Comparison of ENCODE assay signal across 26 mouse cellular contexts in genomic region chr1:83285866-83286265, GRCm38 (mm10).
"Had no signal": no experiment of that assay in that cellular context is flagged by ENCODE, and none has a peak within 500 bp of the region (broad histone marks: within the 10 kb centered on the region; RNA-seq: fewer than 3 reads in every experiment).

No protein-coding gene starts in this region.

- H3K4me1 ChIP-seq: hindbrain, embryonic 10.5 days; hindbrain, embryonic 12.5 days; intestine, embryonic 15.5 days; limb, embryonic 13.5 days; limb, embryonic 15.5 days; liver, embryonic 12.5 days had no signal

- DNase-seq: gastrocnemius, postnatal 14 days; gastrocnemius, postnatal 36 days; heart, adult 11 months; heart, adult 2 months; heart, postnatal 10 days; heart, postnatal 4 days; kidney, adult 18-20 months; kidney, adult 8-10 months; kidney, postnatal 10 days; kidney, postnatal 25 days; kidney, postnatal 4 days; left cerebral cortex, postnatal 4 days had no signal

- H3K27me3 ChIP-seq: hindbrain, embryonic 12.5 days; intestine, embryonic 15.5 days; limb, embryonic 13.5 days; limb, embryonic 15.5 days; liver, embryonic 12.5 days had no signal

- H3K4me2 ChIP-seq: heart, embryonic 11.5 days; hindbrain, embryonic 12.5 days; hindbrain, embryonic 14.5 days; intestine, embryonic 15.5 days; limb, embryonic 13.5 days; limb, embryonic 15.5 days; liver, embryonic 12.5 days had no signal

- H3K9ac ChIP-seq: hindbrain, embryonic 12.5 days; hindbrain, embryonic 14.5 days; intestine, embryonic 15.5 days; limb, embryonic 13.5 days; limb, embryonic 15.5 days; liver, embryonic 12.5 days; liver, embryonic 14.5 days had no signal

- H3K27ac ChIP-seq: heart, adult 2 months; hindbrain, embryonic 10.5 days; hindbrain, embryonic 12.5 days; hindbrain, embryonic 14.5 days; intestine, embryonic 15.5 days; layer of hippocampus, adult 2 months; left cerebral cortex, adult 2 months; limb, embryonic 13.5 days; limb, embryonic 15.5 days; liver, embryonic 12.5 days; liver, embryonic 14.5 days had no signal

- H3K9me3 ChIP-seq: hindbrain, embryonic 10.5 days; hindbrain, embryonic 12.5 days; intestine, embryonic 15.5 days; limb, embryonic 13.5 days; limb, embryonic 15.5 days; liver, embryonic 12.5 days had no signal

- H3K36me3 ChIP-seq: hindbrain, embryonic 10.5 days; hindbrain, embryonic 12.5 days; intestine, embryonic 15.5 days; limb, embryonic 13.5 days; limb, embryonic 15.5 days; liver, embryonic 12.5 days had no signal

- ATAC-seq: hindbrain, embryonic 16.5 days; inflammation-experienced regulatory T-cells, adult 6 months; intestine, embryonic 15.5 days; intestine, postnatal 0 days; liver, embryonic 12.5 days had no signal

- H3K4me3 ChIP-seq: heart, adult 2 months; hindbrain, embryonic 10.5 days; hindbrain, embryonic 12.5 days; intestine, embryonic 15.5 days; layer of hippocampus, adult 2 months; left cerebral cortex, adult 2 months; limb, embryonic 13.5 days; limb, embryonic 15.5 days; liver, embryonic 12.5 days had no signal
